Mouse (Mus musculus): Measurements from ENCODE around the gene Ntf3. TPM values are rescaled to one million over a fixed set of nuclear protein-coding genes. Genes with fewer than 3 reads are reported as not detected.

The Ntf3 gene
- total RNA-seq, 2 experiments from 2014 or later: 1.4 to 2.4 TPM

- TF ChIP-seq CTCF (IDR thresholded peaks at IDR 0.05): no peak
- intact Hi-C loops (cut with DNase I): no loop called here
- no peak for DNase-seq
- Histone ChIP-seq H3K27ac (no peak overlapping the region), H3K4me3 (no peak overlapping the region)
Measured at GRCm38 (mm10) chr6:126153154-126153553, 13.6 kb downstream of the Ntf3 start.

GRCm38 (mm10) chr6:126143659-126144058 is 23.1 kb downstream of the Ntf3 start:
- no peak for DNase-seq
- Histone ChIP-seq H3K4me3 (no peak overlapping the region), H3K27ac (peak overlapping the region; percentile 38; the same call in 1 of the 2 replicates)
- TF ChIP-seq CTCF (IDR thresholded peaks at IDR 0.05): no peak
- intact Hi-C loops (cut with DNase I): no loop called here

GRCm38 (mm10) chr6:126142741-126143140 is 24.0 kb downstream of the Ntf3 start:
- intact Hi-C loops (cut with DNase I): no loop called here
- peak overlapping the region; percentile 38 for H3K27ac ChIP-seq
- no peak for DNase-seq
- H3K4me3 ChIP-seq: no peak overlapping the region
- no peak for TF ChIP-seq CTCF (IDR thresholded peaks at IDR 0.05)

- TF ChIP-seq CTCF (IDR thresholded peaks at IDR 0.05): no peak
- Histone ChIP-seq H3K4me3 (peak overlapping the region; percentile 2; the same call in 1 of the 2 replicates), H3K27ac (peak overlapping the region; percentile 38)
- intact Hi-C loops (cut with DNase I): no loop called here
- no peak for DNase-seq
Measured at GRCm38 (mm10) chr6:126142021-126142554, 24.6 kb downstream of the Ntf3 start.

GRCm38 (mm10) chr6:126141472-126141871 is 25.2 kb downstream of the Ntf3 start:
- 0 out of 2 replicates have a peak overlapping the region, but pooled peaks have one; percentile 2 for H3K4me3 ChIP-seq
- DNase-seq: peak; percentile 47
- TF ChIP-seq CTCF (IDR thresholded peaks at IDR 0.05): no peak
- intact Hi-C loops (cut with DNase I): no loop called here
- peak overlapping the region; percentile 32 for H3K27ac ChIP-seq

GRCm38 (mm10) chr6:126140961-126141360 is 25.7 kb downstream of the Ntf3 start:
- H3K4me3 ChIP-seq: no peak overlapping the region
- DNase-seq: no peak
- no peak for TF ChIP-seq CTCF (IDR thresholded peaks at IDR 0.05)
- intact Hi-C loops (cut with DNase I): no loop called here
- H3K27ac ChIP-seq: peak overlapping the region; percentile 32; the same call in 1 of the 2 replicates

- intact Hi-C loops (cut with DNase I): no loop called here
- no peak for TF ChIP-seq CTCF (IDR thresholded peaks at IDR 0.05)
- DNase-seq: no peak
Measured at GRCm38 (mm10) chr6:126140416-126140815, 26.3 kb downstream of the Ntf3 start.

GRCm38 (mm10) chr6:126134155-126134906 is 32.4 kb downstream of the Ntf3 start:
- H3K4me3 ChIP-seq: peak overlapping the region; percentile 21
- H3K27ac ChIP-seq: peak overlapping the region; percentile 62
- no peak for TF ChIP-seq CTCF (IDR thresholded peaks at IDR 0.05)
- no peak for DNase-seq
- intact Hi-C loops (cut with DNase I): no loop called here

More at GRCm38 (mm10) chr6:126140416-126140815, 26.3 kb downstream of the Ntf3 start:
- Histone ChIP-seq H3K4me3 (no peak overlapping the region), H3K27ac (no peak overlapping the region)

- Histone ChIP-seq H3K27ac (no peak overlapping the region), H3K4me3 (no peak overlapping the region)
- intact Hi-C loops (cut with DNase I): no loop called here
- TF ChIP-seq CTCF (IDR thresholded peaks at IDR 0.05): no peak
- DNase-seq: no peak
Measured at GRCm38 (mm10) chr6:126128238-126128637, 38.5 kb downstream of the Ntf3 start.

GRCm38 (mm10) chr6:126118247-126118646 is 48.5 kb downstream of the Ntf3 start:
- DNase-seq: no peak
- Histone ChIP-seq H3K27ac (no peak overlapping the region), H3K4me3 (no peak overlapping the region)
- intact Hi-C loops (cut with DNase I): no loop called here
- TF ChIP-seq CTCF (IDR thresholded peaks at IDR 0.05): no peak

- no peak for DNase-seq
- Histone ChIP-seq H3K4me3 (no peak overlapping the region), H3K27ac (no peak overlapping the region)
- no peak for TF ChIP-seq CTCF (IDR thresholded peaks at IDR 0.05)
- intact Hi-C loops (cut with DNase I): no loop called here
Measured at GRCm38 (mm10) chr6:126117191-126117590, 49.5 kb downstream of the Ntf3 start.

GRCm38 (mm10) chr6:126114934-126115633 is 51.6 kb downstream of the Ntf3 start:
- TF ChIP-seq CTCF (IDR thresholded peaks at IDR 0.05): no peak
- H3K4me3 ChIP-seq: no peak overlapping the region
- intact Hi-C loops (cut with DNase I): no loop called here
- no peak overlapping the region for H3K27ac ChIP-seq
- no peak for DNase-seq
